Mouse (Mus musculus) forebrain, embryonic 15.5 days (tissue): Measurements from ENCODE around the gene Abcc5. TPM values are rescaled to one million over a fixed set of nuclear protein-coding genes. Genes with fewer than 3 reads are reported as not detected.
"Not testable (repeated sequence)": the region's sequence is repeated elsewhere in the genome, so short reads cannot be mapped to it uniquely, and the experiment has no call there.

ENCODE experiments used
- ATAC-seq: fragments of 200-750 bp; cut with Nextera tagmentation; replicated peaks from 2 replicates; pipeline ENCODE4 v1.8.0; 2017; ENCODE audit warnings: mild to moderate bottlenecking, moderate TSS enrichment, moderate library complexity
- H3K27ac ChIP-seq: fragments of 300-500 bp; sonication (generic); replicated peaks from 2 replicates; pipeline ENCODE4 v1.5.1; 2015; ENCODE audit warnings: mild to moderate bottlenecking, inconsistent platforms
- H3K27me3 ChIP-seq: fragments of 300-500 bp; sonication (generic); 2 replicates; pipeline ENCODE4 v1.6.1; 2015; ENCODE audit warnings: inconsistent platforms
- H3K36me3 ChIP-seq: fragments of 300-500 bp; sonication (generic); 2 replicates; pipeline ENCODE4 v1.6.1; 2015; ENCODE audit warnings: mild to moderate bottlenecking, inconsistent platforms
- H3K4me1 ChIP-seq: fragments of 300-500 bp; sonication (generic); 2 replicates; pipeline ENCODE4 v1.6.1; 2015; ENCODE audit warnings: inconsistent platforms
- H3K4me2 ChIP-seq: fragments of 300-500 bp; sonication (generic); replicated peaks from 2 replicates; pipeline ENCODE4 v1.6.1; 2015; ENCODE audit warnings: mild to moderate bottlenecking, inconsistent platforms
- H3K4me3 ChIP-seq: fragments of 300-500 bp; sonication (generic); 2 replicates; pipeline ENCODE4 v1.5.1; 2015; ENCODE audit warnings: mild to moderate bottlenecking, inconsistent platforms
- H3K9ac ChIP-seq: fragments of 300-500 bp; sonication (generic); replicated peaks from 2 replicates; pipeline ENCODE4 v1.6.1; 2015; ENCODE audit warnings: mild to moderate bottlenecking, inconsistent platforms
- H3K9me3 ChIP-seq: fragments of 300-500 bp; sonication (generic); 2 replicates; pipeline ENCODE4 v1.6.1; 2016; ENCODE audit warnings: inconsistent platforms
- WGBS: fragments of 180-500 bp; shearing (Covaris S2); methylation state at CpG from one replicate; pipeline ENCODE4 v1.1.7; 2015; ENCODE audit warnings: mixed read lengths; 5-methylcytosine and 5-hydroxymethylcytosine counted together
- polyA plus RNA-seq: library from polyadenylated mRNA; unstranded; fragments of >200 nt; fragmentation: Nextera tagmentation; extraction: Ambion mirVana; gene quantifications from 2 replicates; pipeline ENCODE4 v1.2.1, GENCODE M21; 2015

Gene Abcc5
- polyA plus RNA-seq, 1 experiment from 2014 or later: 144 TPM

- WGBS: 35% methylated on average over 7 of the region's 7 CpGs
- no peak overlapping the region for H3K4me2 ChIP-seq
- H3K4me3 ChIP-seq: no peak overlapping the region
- ATAC-seq: no peak
- H3K4me1 ChIP-seq: no peaks in the 10 kb centered on the region
- H3K27me3 ChIP-seq: no peaks in the 10 kb centered on the region
- no peaks in the 10 kb centered on the region for H3K9me3 ChIP-seq
- no peak overlapping the region for H3K27ac ChIP-seq
- H3K9ac ChIP-seq: no peak overlapping the region
- no peaks in the 10 kb centered on the region for H3K36me3 ChIP-seq
Observed at GRCm38 (mm10) chr16:20444831-20445388, 18.7 kb upstream of the Abcc5 start.

- WGBS: 90% methylated on average over 2 of the region's 2 CpGs
- Histone ChIP-seq H3K27ac (no peak overlapping the region), H3K4me2 (no peak overlapping the region), H3K27me3 (no peaks in the 10 kb centered on the region), H3K9me3 (no peaks in the 10 kb centered on the region), H3K36me3 (no peaks in the 10 kb centered on the region), H3K4me1 (no peaks in the 10 kb centered on the region), H3K4me3 (no peak overlapping the region), H3K9ac (no peak overlapping the region)
- no peak for ATAC-seq
Observed at GRCm38 (mm10) chr16:20442871-20443270, 16.7 kb upstream of the Abcc5 start.

DNA sequence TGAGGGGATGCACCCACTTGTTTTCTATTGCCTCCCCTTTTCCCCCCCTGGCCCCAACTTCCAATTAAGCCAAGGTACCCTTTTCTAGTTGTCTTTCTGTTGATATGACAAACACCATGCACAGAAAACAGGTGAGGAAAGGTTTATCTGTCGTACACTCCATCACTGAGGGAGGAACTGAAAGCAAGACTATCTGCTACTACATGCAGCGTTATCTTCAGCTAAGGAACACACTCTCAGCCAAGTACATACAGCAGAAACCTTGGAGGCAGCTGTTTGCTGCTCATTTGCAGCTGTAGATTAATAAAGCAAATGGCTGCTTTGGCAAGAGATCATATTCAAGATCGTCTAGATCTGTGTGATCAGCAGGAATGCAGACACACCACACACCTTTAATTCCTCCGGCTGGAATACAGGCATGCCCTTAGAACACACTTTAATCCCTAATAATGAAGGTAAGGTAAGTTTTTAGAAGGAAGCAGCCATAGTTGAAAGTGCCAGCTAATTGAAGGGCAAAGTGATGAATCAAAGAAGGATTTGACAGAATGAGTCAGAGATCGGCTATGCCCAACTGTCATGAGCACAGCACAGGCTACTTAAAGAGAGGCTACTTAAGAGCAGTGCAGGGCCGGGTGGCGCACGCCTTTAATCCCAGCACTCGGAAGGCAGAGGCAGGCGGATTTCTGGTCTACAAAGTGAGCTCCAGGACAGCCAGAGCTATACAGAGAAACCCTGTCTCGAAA is 12.7 kb upstream of the Abcc5 start:
- Histone ChIP-seq H3K36me3 (no peaks in the 10 kb centered on the region), H3K9ac (no peak overlapping the region), H3K27me3 (no peaks in the 10 kb centered on the region), H3K27ac (no peak overlapping the region), H3K9me3 (no peaks in the 10 kb centered on the region), H3K4me3 (no peak overlapping the region), H3K4me2 (no peak overlapping the region), H3K4me1 (no peaks in the 10 kb centered on the region)
- ATAC-seq: no peak
- WGBS: 92% methylated on average over 11 of the region's 11 CpGs

- not testable (repeated sequence) for H3K27me3 ChIP-seq, H3K4me1 ChIP-seq, H3K27ac ChIP-seq, H3K9ac ChIP-seq, H3K9me3 ChIP-seq, ATAC-seq, H3K4me3 ChIP-seq, H3K36me3 ChIP-seq, H3K4me2 ChIP-seq
- 84% methylated on average over 1 of the region's 1 CpGs for WGBS
Observed at GRCm38 (mm10) chr16:20438046-20438445, 11.9 kb upstream of the Abcc5 start.

GRCm38 (mm10) chr16:20436281-20436680 is 10.1 kb upstream of the Abcc5 start:
- no peak for ATAC-seq
- no peak overlapping the region for H3K4me2 ChIP-seq
- no peak overlapping the region for H3K9ac ChIP-seq
- H3K27me3 ChIP-seq: no peaks in the 10 kb centered on the region
- H3K9me3 ChIP-seq: no peaks in the 10 kb centered on the region
- H3K4me3 ChIP-seq: no peak overlapping the region
- 91% methylated on average over 3 of the region's 3 CpGs for WGBS
- H3K4me1 ChIP-seq: no peaks in the 10 kb centered on the region
- H3K27ac ChIP-seq: no peak overlapping the region
- H3K36me3 ChIP-seq: no peaks in the 10 kb centered on the region

DNA sequence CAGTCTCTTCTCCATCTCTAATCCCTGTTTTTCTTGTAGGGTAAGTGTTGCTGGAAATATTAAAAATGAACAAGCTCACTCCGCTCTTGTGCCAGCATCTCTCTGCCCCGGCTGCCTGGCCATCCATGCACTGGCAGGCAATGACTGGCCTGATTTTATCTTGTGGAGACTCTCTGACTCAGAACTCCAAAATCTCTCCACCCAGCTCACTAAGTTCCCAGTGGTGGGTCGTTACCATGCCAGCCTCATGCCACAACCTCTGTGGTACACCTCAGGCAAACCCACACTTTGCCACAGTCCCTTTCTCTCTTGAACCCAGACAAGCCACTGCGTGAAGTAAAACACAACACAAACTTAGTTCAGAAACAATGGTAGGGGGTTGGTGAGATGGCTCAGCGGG is 3.1 kb upstream of the Abcc5 start:
- no peak overlapping the region for H3K27ac ChIP-seq
- H3K9ac ChIP-seq: no peak overlapping the region
- ATAC-seq: no peak
- WGBS: 90% methylated on average over 5 of the region's 5 CpGs
- no peaks in the 10 kb centered on the region for H3K27me3 ChIP-seq
- H3K36me3 ChIP-seq: no peaks in the 10 kb centered on the region
- H3K4me2 ChIP-seq: no peak overlapping the region
- peaks cover 15% of the 10 kb centered on the region for H3K4me1 ChIP-seq
- no peaks in the 10 kb centered on the region for H3K9me3 ChIP-seq
- H3K4me3 ChIP-seq: no peak overlapping the region

DNA sequence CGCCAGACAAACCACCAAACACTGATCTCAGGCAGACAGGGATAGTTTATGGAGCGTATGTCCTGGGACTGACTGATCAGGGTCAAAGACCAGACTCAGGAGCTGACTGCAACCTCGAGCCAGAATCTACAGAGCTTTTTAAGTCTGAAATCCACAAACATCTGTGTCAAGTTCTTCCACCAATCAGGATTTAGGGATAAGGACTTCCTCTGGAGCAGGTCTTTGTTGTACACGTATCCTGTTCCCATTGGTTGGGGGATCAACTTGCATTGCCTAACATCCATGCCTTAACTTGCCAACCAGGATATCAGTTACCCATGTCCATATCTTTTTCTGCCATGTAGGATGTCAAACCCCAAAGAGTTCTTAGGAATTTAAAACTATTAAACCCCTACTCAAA is 1.4 kb upstream of the Abcc5 start:
- 83% methylated on average over 4 of the region's 4 CpGs for WGBS
- Histone ChIP-seq H3K36me3 (no peaks in the 10 kb centered on the region), H3K9ac (no peak overlapping the region), H3K4me1 (peaks cover 25% of the 10 kb centered on the region), H3K27ac (no peak overlapping the region), H3K4me2 (no peak overlapping the region), H3K4me3 (no peak overlapping the region), H3K27me3 (no peaks in the 10 kb centered on the region), H3K9me3 (no peaks in the 10 kb centered on the region)
- no peak for ATAC-seq

DNA sequence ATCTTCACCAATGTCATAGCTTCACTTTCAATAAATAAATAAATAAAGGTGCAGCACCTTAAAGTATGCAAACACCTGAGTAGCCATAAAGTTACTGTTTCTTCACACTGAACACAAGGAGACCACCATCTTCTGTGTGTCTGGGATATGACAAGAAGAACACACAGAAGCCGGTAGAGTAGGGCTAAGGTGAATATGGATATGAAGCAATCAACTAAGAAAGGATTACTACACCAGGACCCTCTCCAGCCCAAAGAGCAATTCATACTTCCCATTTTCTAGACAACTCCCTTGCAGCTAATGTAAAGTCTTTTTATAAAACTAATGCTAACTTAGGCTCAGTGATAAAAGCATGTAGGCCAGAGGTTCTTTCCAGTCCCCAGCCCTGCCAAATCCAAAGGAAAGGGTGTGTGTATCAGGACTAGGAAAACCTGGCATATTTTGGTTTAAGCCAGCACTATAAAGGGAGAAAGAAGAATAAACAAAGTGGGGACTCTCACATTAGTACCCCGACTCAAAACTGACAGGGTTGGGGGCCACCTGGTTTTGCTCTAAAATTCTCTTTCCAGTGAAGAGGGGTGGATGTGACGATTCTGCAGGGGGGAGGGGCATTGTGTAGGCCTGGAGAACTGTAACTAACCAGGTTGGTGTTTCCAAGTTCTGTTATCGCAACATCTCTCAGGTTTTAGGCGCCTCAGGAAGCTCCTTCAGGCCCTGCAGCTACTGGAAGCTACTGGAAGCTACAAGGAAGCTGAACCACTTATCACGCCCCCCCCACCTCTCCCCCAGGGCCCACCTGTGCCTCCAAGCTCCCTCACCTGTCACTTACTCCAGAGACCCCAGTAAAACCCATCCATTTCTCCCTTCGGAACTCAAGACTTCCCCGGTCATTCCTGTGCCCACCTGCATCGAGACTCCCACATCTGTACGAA is 1.2 kb downstream of the Abcc5 start:
- ATAC-seq: no peak

GRCm38 (mm10) chr16:20424226-20424663 is 1.9 kb downstream of the Abcc5 start:
- H3K27ac ChIP-seq: no peak overlapping the region
- H3K4me1 ChIP-seq: peaks cover 25% of the 10 kb centered on the region
- no peaks in the 10 kb centered on the region for H3K9me3 ChIP-seq
- H3K9ac ChIP-seq: no peak overlapping the region
- H3K4me3 ChIP-seq: no peak overlapping the region
- 0 out of 2 replicates have a peak overlapping the region, but pooled peaks have one; percentile 54 for H3K4me2 ChIP-seq
- 86% methylated on average over 7 of the region's 7 CpGs for WGBS
- H3K27me3 ChIP-seq: no peaks in the 10 kb centered on the region
- peaks cover 23% of the 10 kb centered on the region for H3K36me3 ChIP-seq
- no peak for ATAC-seq

More for the DNA sequence above, 1.2 kb downstream of the Abcc5 start:
- Histone ChIP-seq H3K27ac (peak overlapping the region; percentile 91; the same call in 1 of the 2 replicates), H3K27me3 (no peaks in the 10 kb centered on the region), H3K4me1 (peaks cover 25% of the 10 kb centered on the region), H3K9ac (peak overlapping the region; percentile 77), H3K4me3 (peak overlapping the region; percentile 72), H3K36me3 (peaks cover 17% of the 10 kb centered on the region), H3K4me2 (peak overlapping the region; percentile 54), H3K9me3 (no peaks in the 10 kb centered on the region)
- 53% methylated on average over 10 of the region's 10 CpGs for WGBS

DNA sequence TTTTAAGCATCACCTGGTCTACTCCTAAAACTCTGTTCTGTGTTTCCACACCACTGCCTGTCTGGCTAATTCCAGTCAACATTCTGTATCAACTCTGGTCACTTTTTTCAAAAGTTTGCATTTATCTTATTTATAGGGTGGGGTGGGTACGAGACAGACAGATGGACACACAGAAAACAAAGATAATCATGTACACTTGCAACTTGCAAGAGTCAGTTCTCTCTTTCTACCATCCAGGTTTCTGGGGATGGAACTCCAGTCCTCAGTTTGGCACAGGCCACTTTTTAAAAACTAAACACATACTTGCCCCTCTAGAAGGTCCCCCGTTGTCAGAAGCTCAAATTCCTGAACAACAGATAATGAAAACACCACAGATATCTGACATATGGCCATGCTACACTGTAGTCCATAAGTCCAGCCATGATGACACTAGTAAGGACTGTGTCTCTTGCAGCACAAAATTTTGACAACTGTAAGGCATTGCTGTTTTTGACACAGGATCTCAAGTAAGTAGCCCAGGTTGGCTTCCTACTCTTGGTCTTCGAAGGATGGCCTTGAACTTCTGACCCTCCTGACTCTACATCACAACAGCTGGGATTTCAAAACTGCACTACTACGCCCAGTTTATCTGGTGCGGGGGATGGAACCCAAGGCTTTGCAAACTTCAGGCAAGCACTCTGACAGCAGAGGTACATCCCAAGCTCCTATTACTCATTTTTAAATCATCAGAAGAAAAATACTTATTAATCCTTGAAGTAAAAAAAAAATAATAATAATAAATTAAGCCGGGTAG is 3.1 kb downstream of the Abcc5 start:
- ATAC-seq: no peak
- H3K27ac ChIP-seq: no peak overlapping the region

DNA sequence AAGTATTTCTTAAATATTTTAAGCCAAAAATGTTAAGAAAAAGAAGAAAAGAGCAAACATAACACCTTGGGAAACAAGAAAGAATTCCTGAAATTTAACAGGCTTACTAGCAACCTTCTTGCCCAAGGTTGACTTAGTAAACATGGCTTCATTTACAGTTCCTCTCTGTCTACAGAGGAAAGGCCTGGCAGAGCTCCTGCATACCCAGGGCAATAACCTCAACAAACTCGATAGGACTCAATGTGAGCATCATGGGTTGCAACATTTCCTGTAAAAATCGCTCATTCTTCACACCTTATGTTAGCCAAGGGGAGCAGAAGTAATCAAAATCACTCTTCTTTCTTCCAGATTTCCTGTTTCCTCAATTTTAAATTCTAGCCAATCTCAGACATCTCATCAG is 8.1 kb downstream of the Abcc5 start:
- no peak overlapping the region for H3K9ac ChIP-seq
- H3K4me3 ChIP-seq: no peak overlapping the region
- WGBS: 93% methylated on average over 2 of the region's 2 CpGs
- peaks cover 44% of the 10 kb centered on the region for H3K36me3 ChIP-seq
- peaks cover 2% of the 10 kb centered on the region for H3K4me1 ChIP-seq
- ATAC-seq: no peak
- H3K27me3 ChIP-seq: no peaks in the 10 kb centered on the region
- H3K9me3 ChIP-seq: no peaks in the 10 kb centered on the region
- H3K27ac ChIP-seq: no peak overlapping the region
- no peak overlapping the region for H3K4me2 ChIP-seq

More for the DNA sequence above, 3.1 kb downstream of the Abcc5 start:
- Histone ChIP-seq H3K4me1 (peaks cover 25% of the 10 kb centered on the region), H3K9me3 (no peaks in the 10 kb centered on the region), H3K27me3 (no peaks in the 10 kb centered on the region), H3K36me3 (peaks cover 33% of the 10 kb centered on the region), H3K9ac (no peak overlapping the region), H3K4me3 (no peak overlapping the region), H3K4me2 (no peak overlapping the region)
- WGBS: 92% methylated on average over 6 of the region's 6 CpGs
